Mouse (Mus musculus) kidney, adult 2 months (tissue): Measurements from ENCODE around the gene Camkv. TPM values are rescaled to one million over a fixed set of nuclear protein-coding genes. Genes with fewer than 3 reads are reported as not detected.

Experiments used
- DNase-seq: peaks from one replicate; pipeline ENCODE4 v3.0.0; 2021
- H3K27ac ChIP-seq: fragments of 200-500 bp; 2 replicates; pipeline ENCODE4 v1.5.1; 2012; ENCODE audit warnings: low read depth, low read length, control low read depth, inconsistent platforms; ENCODE audit not compliant: insufficient read depth
- H3K27me3 ChIP-seq: fragments of 200-500 bp; replicated peaks from 2 replicates; pipeline ENCODE4 v1.6.1; 2012; ENCODE audit warnings: mild to moderate bottlenecking, moderate library complexity, low read length, inconsistent platforms; ENCODE audit not compliant: control insufficient read depth, insufficient read depth
- H3K36me3 ChIP-seq: fragments of 200-500 bp; 2 replicates; pipeline ENCODE4 v1.6.1; 2012; ENCODE audit warnings: mild to moderate bottlenecking, moderate library complexity, low read length, inconsistent platforms; ENCODE audit not compliant: control insufficient read depth, insufficient read depth
- H3K4me1 ChIP-seq: fragments of 200-500 bp; 2 replicates; pipeline ENCODE4 v1.6.1; 2011; ENCODE audit warnings: low read length; ENCODE audit not compliant: control insufficient read depth, insufficient read depth
- H3K4me3 ChIP-seq: fragments of 200-500 bp; 2 replicates; pipeline ENCODE4 v1.5.1; 2011; ENCODE audit warnings: mild to moderate bottlenecking, low read depth, low read length, control low read depth; ENCODE audit not compliant: insufficient read depth
- CTCF ChIP-seq: fragments of 200-500 bp; conservative IDR thresholded peaks from 2 replicates; pipeline ENCODE4 v1.5.1; 2011; ENCODE audit warnings: low read depth, mild to moderate bottlenecking, control low read depth, low read length, moderate library complexity, mixed read lengths; ENCODE audit not compliant: insufficient read depth, insufficient read length
- POLR2A ChIP-seq: fragments of 200-500 bp; IDR thresholded peaks from one replicate; pipeline ENCODE4 v1.6.1; 2011; ENCODE audit warnings: low read depth, low read length, control low read depth
- WGBS: fragments of 180-500 bp; shearing (Covaris S2); methylation state at CpG from one replicate; pipeline ENCODE4 v1.1.7; 2018; 5-methylcytosine and 5-hydroxymethylcytosine counted together
- polyA plus RNA-seq: library from polyadenylated mRNA; depleted of rRNA; stranded (reverse); fragments of >200 nt; gene quantifications from 2 replicates; pipeline ENCODE4 v1.2.3, GENCODE M21; 2012; rRNA removed

The Camkv gene
- polyA plus RNA-seq, 1 experiment: not detected

- 94% methylated on average over 11 of the region's 11 CpGs for WGBS
- H3K4me1 ChIP-seq: no peaks in the 10 kb centered on the region
- H3K27me3 ChIP-seq: no peaks in the 10 kb centered on the region
- no peaks in the 10 kb centered on the region for H3K36me3 ChIP-seq
- DNase-seq: no peak
- no peak overlapping the region for H3K4me3 ChIP-seq
- no peak for TF ChIP-seq POLR2A
- no peak for TF ChIP-seq CTCF
- H3K27ac ChIP-seq: no peak overlapping the region
These were observed 57.5 kb downstream of the Camkv start for GRCm38 (mm10) chr9:107993013-107993412.

GRCm38 (mm10) chr9:107994464-107994863, 59.0 kb downstream of the Camkv start:
- H3K27me3 ChIP-seq: no peaks in the 10 kb centered on the region
- no peaks in the 10 kb centered on the region for H3K36me3 ChIP-seq
- H3K27ac ChIP-seq: no peak overlapping the region
- H3K4me3 ChIP-seq: no peak overlapping the region
- WGBS: 53% methylated on average over 2 of the region's 2 CpGs
- H3K4me1 ChIP-seq: no peaks in the 10 kb centered on the region
- no peak for DNase-seq
- TF ChIP-seq POLR2A (no peak), CTCF (no peak)

- Histone ChIP-seq H3K27me3 (no peaks in the 10 kb centered on the region), H3K4me3 (no peak overlapping the region), H3K4me1 (no peaks in the 10 kb centered on the region), H3K36me3 (no peaks in the 10 kb centered on the region), H3K27ac (no peak overlapping the region)
- DNase-seq: no peak
- TF ChIP-seq CTCF (no peak), POLR2A (no peak)
- WGBS: 92% methylated on average over 21 of the region's 21 CpGs
These were observed 60.0 kb downstream of the Camkv start for GRCm38 (mm10) chr9:107995513-107995912.

GRCm38 (mm10) chr9:107996049-107996448, 60.6 kb downstream of the Camkv start, which contains the start of gene Gm20662:
Gene Gm20662, plus strand, starts transcription at chr9:107996349.
- no peaks in the 10 kb centered on the region for H3K36me3 ChIP-seq
- 96% methylated on average over 5 of the region's 5 CpGs for WGBS
- H3K4me1 ChIP-seq: no peaks in the 10 kb centered on the region
- TF ChIP-seq POLR2A (no peak), CTCF (no peak)
- H3K4me3 ChIP-seq: no peak within 1 kb of the TSS
- H3K27ac ChIP-seq: no peak within 1 kb of the TSS
- no peak for DNase-seq
- H3K27me3 ChIP-seq: no peaks in the 10 kb centered on the region

Other genes with a start within 250 kb of the Camkv start
- gene Sema3f, start 225.2 kb upstream of the Camkv start, polyA plus RNA-seq: 39.1 and 45.5 TPM in 2 replicates
- gene Rbm5, start 164.7 kb upstream of the Camkv start, polyA plus RNA-seq: 43.8 and 51.5 TPM in 2 replicates
- gene Rbm6, start 62.4 kb upstream of the Camkv start, polyA plus RNA-seq: 13.0 and 14.2 TPM in 2 replicates
- gene Mon1a, start 47.5 kb upstream of the Camkv start, polyA plus RNA-seq: 34.9 and 42.5 TPM in 2 replicates
- 1.2 and 2.8 TPM in 2 replicates for gene Mst1r, start 28.8 kb upstream of the Camkv start, polyA plus RNA-seq
- gene Actl11, start 7.2 kb upstream of the Camkv start, polyA plus RNA-seq: 0.05 and 0.11 TPM in 2 replicates
- 0.26 and 0.28 TPM in 2 replicates for gene Traip, start 14.5 kb downstream of the Camkv start, polyA plus RNA-seq
- 42.4 and 43.0 TPM in 2 replicates for gene Uba7, start 39.8 kb downstream of the Camkv start, polyA plus RNA-seq
- gene Gm20661, start 47.4 kb downstream of the Camkv start, polyA plus RNA-seq: 0.11 and 0.14 TPM in 2 replicates
- 7.9 and 10.0 TPM in 2 replicates for gene Inka1, start 50.2 kb downstream of the Camkv start, polyA plus RNA-seq
- 0.94 and 2.6 TPM in 2 replicates for gene Cdhr4, start 56.8 kb downstream of the Camkv start, polyA plus RNA-seq
- 0.55 and 2.5 TPM in 2 replicates for gene Gm20662, start 60.7 kb downstream of the Camkv start, polyA plus RNA-seq
- 78.9 and 79.0 TPM in 2 replicates for gene Ip6k1, start 66.8 kb downstream of the Camkv start, polyA plus RNA-seq
- gene Gmppb, start 113.6 kb downstream of the Camkv start, polyA plus RNA-seq: 14.0 and 16.0 TPM in 2 replicates
- 1.2 and 1.3 TPM in 2 replicates for gene Amigo3, start 117.5 kb downstream of the Camkv start, polyA plus RNA-seq
- 0.31 and 0.39 TPM in 2 replicates for gene Mst1, start 144.8 kb downstream of the Camkv start, polyA plus RNA-seq
- 92.1 and 106 TPM in 2 replicates for gene Rnf123, start 147.7 kb downstream of the Camkv start, polyA plus RNA-seq
- 299 and 327 TPM in 2 replicates for gene Apeh, start 158.9 kb downstream of the Camkv start, polyA plus RNA-seq